Mouse (Mus musculus): ENCODE results near the gene Pde6h. TPM values are rescaled to one million over a fixed set of nuclear protein-coding genes. Genes with fewer than 3 reads are reported as not detected.

The Pde6h gene
- polyA plus RNA-seq, 1 experiment from 2014 or later = 0.47 TPM

DNA sequence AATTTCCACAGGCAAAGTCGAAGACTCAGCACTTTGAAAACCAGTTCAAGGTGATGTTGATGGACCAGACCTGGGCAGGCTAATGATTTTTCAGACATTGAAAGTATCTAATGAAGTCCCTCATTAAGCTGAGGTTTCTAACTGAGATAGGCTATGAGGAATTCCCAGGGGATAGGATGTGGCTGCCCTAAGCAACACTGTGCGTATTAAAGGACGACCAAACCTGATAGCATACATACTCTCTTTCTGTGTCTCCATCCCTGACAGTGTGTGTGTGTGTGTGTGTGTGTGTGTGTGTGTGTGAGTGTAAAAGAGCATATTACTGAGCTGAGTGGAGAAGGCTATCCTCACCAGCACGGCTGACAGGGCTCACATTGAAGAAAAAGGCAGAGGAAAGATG lies 80.7 kb downstream of the Pde6h start:
- H3K9ac ChIP-seq = no peak overlapping the region
- ATAC-seq (ENCODE audit: borderline replicate concordance, extremely low read depth, low FRiP score, low TSS enrichment) = no peak
- no peaks in the 10 kb centered on the region for H3K9me3 ChIP-seq
- no peak overlapping the region for H3K4me2 ChIP-seq
- peaks cover 5% of the 10 kb centered on the region; the same call in 1 of the 2 replicates for H3K4me1 ChIP-seq
- no peaks in the 10 kb centered on the region for H3K36me3 ChIP-seq
- H3K27ac ChIP-seq = no peak overlapping the region
- H3K27me3 ChIP-seq = no peaks in the 10 kb centered on the region
- 73% methylated on average over 4 of the region's 4 CpGs for WGBS
- no peak overlapping the region for H3K4me3 ChIP-seq

DNA sequence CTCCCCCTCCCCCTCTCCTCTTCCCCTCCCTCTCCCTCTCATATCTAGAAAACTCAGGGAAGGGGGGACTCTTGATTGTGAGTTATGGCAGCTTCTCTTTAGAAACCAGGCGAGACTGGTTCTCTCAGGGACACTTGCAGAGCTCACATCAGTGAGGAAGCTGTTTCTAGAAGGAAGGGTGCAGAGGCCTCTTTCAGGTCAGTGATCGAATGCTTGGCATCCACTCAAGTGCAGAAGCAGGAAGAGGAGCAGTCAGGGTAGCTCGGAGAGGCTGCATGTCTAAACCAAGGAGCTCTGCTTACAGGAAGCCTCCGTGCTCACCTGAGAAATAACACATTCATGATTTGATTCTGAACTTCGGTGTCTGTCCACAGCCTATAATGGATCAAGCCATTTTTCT lies 87.6 kb downstream of the Pde6h start:
- Histone ChIP-seq H3K4me2 (no peak overlapping the region), H3K9me3 (no peaks in the 10 kb centered on the region), H3K27ac (no peak overlapping the region), H3K27me3 (no peaks in the 10 kb centered on the region), H3K9ac (no peak overlapping the region), H3K36me3 (no peaks in the 10 kb centered on the region), H3K4me3 (no peak overlapping the region), H3K4me1 (0 out of 2 replicates have a peak, but pooled peaks cover 5% of the 10 kb centered on the region)
- no peak for ATAC-seq (ENCODE audit: borderline replicate concordance, extremely low read depth, low FRiP score, low TSS enrichment)
- 53% methylated on average over 5 of the region's 5 CpGs for WGBS

DNA sequence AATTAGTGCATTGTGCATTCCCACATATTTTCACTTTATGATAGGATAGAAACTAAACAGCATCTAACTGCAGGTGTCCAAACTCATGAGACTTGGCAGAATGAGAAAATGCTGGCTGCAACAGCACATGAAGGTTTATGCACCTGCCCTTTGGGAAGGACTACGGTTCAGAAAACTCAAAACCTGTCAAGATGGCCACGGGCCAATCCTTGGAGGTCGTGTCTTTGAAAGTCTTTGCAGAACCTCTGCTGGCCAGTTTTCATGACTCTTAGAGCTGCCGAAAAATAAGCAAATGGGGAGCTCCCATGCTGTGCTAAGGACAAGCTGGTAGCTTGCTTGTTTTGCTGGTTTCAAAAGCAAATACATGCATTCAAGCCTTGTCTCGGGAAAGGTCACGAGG lies 90.7 kb downstream of the Pde6h start:
- H3K4me3 ChIP-seq = no peak overlapping the region
- WGBS = 62% methylated on average over 6 of the region's 6 CpGs
- H3K9me3 ChIP-seq = no peaks in the 10 kb centered on the region
- H3K4me1 ChIP-seq = 0 out of 2 replicates have a peak, but pooled peaks cover 5% of the 10 kb centered on the region
- H3K4me2 ChIP-seq = no peak overlapping the region
- no peak for ATAC-seq (ENCODE audit: borderline replicate concordance, extremely low read depth, low FRiP score, low TSS enrichment)
- no peak overlapping the region for H3K9ac ChIP-seq
- no peak overlapping the region for H3K27ac ChIP-seq
- H3K36me3 ChIP-seq = no peaks in the 10 kb centered on the region
- no peaks in the 10 kb centered on the region for H3K27me3 ChIP-seq

DNA sequence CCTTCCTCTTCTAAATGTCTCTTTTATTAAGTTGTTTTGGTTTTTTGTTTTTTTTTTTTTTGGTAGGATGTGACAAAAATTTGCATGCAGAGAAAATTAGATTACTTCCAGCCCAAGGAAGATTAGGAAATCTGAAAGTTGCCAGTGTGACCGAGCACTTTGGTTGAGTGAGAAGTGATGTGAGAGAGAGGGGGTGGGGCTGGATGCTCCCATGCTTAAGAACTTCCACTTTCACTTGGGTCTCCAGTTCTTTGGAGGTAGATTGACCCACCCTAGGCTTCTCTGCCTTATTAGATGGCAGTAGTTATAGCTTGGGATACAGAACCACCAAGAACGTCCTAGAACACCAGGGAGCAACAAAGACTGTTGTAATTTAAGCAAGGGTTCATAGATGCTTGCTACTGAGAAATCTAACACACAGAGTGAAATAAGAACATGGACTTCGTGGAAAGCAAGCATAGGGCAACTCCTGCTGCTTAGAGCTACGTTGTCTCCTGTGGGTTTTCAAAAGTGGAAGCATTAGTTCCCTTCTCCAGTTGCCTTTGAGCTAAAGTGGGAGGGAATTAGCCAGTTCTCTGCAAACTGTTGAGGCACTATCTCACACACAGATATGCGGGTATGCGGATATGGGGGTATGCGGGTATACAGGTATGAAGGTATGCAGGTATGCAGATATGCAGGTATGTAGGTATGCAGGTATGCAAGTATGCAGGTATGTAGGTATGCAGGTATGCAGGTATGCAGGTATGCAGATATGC lies 93.8 kb downstream of the Pde6h start:
- Histone ChIP-seq H3K4me2 (no peak overlapping the region), H3K36me3 (no peaks in the 10 kb centered on the region), H3K27ac (no peak overlapping the region), H3K4me3 (no peak overlapping the region), H3K9me3 (no peaks in the 10 kb centered on the region), H3K27me3 (no peaks in the 10 kb centered on the region), H3K9ac (no peak overlapping the region), H3K4me1 (0 out of 2 replicates have a peak, but pooled peaks cover 5% of the 10 kb centered on the region)
- ATAC-seq (ENCODE audit: borderline replicate concordance, extremely low read depth, low FRiP score, low TSS enrichment) = no peak
- 83% methylated on average over 7 of the region's 7 CpGs for WGBS

Other genes starting within 250 kb of the Pde6h start
- 0.13 and 0.19 TPM in 2 replicates for gene Gucy2c, start 142.1 kb upstream of the Pde6h start, polyA plus RNA-seq (2015; fragmentation: Nextera tagmentation; extraction: Ambion mirVana)
- 0.81 and 0.89 TPM in 2 replicates for gene Hist4h4, start 119.4 kb upstream of the Pde6h start, polyA plus RNA-seq (2015; fragmentation: Nextera tagmentation; extraction: Ambion mirVana)
- gene H2afj, start 115.6 kb upstream of the Pde6h start, polyA plus RNA-seq (2015; fragmentation: Nextera tagmentation; extraction: Ambion mirVana) = 121 and 124 TPM in 2 replicates
- 2.0 and 2.1 TPM in 2 replicates for gene BC049715, start 96.2 kb upstream of the Pde6h start, polyA plus RNA-seq (2015; fragmentation: Nextera tagmentation; extraction: Ambion mirVana)
- gene Wbp11, start 95.6 kb upstream of the Pde6h start, polyA plus RNA-seq (2015; fragmentation: Nextera tagmentation; extraction: Ambion mirVana) = 97.8 and 101 TPM in 2 replicates
- gene Smco3, start 88.4 kb upstream of the Pde6h start, polyA plus RNA-seq (2015; fragmentation: Nextera tagmentation; extraction: Ambion mirVana) = 2.5 and 2.9 TPM in 2 replicates
- 6.6 and 7.1 TPM in 2 replicates for gene Art4, start 66.1 kb upstream of the Pde6h start, polyA plus RNA-seq (2015; fragmentation: Nextera tagmentation; extraction: Ambion mirVana)
- gene Mgp, start 48.0 kb upstream of the Pde6h start, polyA plus RNA-seq (2015; fragmentation: Nextera tagmentation; extraction: Ambion mirVana) = 918 and 931 TPM in 2 replicates
- gene Erp27, start 1.7 kb upstream of the Pde6h start, polyA plus RNA-seq (2015; fragmentation: Nextera tagmentation; extraction: Ambion mirVana) = 0.40 and 0.62 TPM in 2 replicates
- 69.8 and 82.9 TPM in 2 replicates for gene Arhgdib, start 18.1 kb downstream of the Pde6h start, polyA plus RNA-seq (2015; fragmentation: Nextera tagmentation; extraction: Ambion mirVana)
- gene Rerg, start 246.7 kb downstream of the Pde6h start, polyA plus RNA-seq (2015; fragmentation: Nextera tagmentation; extraction: Ambion mirVana) = 20.2 and 21.1 TPM in 2 replicates